Comparison of ENCODE assay signal across 9 mouse cellular contexts in the genomic region with DNA sequence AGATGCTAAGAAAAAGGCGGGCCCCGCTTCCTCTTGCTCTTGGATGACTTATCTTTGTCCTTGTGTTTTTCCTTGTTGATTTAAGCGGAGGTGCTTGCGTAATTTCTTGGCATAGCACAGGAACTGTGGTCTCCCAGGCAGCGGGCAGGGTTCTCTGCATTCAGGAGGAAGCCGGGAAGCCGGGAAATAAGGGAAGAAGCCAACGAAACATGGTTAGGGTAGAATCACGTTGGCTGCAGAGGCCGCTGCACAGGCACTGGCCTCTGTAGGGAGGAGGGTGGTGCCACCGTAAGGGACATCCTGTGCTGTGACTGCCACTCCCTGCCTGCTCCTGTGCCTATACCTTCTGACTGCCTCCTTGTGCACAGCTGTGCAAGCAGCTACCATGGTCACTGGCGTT. TPM values are rescaled to one million over a fixed set of nuclear protein-coding genes. Genes with fewer than 3 reads are reported as not detected.
A peak's percentile ranks its signal among the peaks of the same experiment; 100 is the strongest.
DNase-seq lines count a peak whose midpoint lies in the region; ATAC-seq lines count a peak whose summit lies in the region.
"Had no signal": no experiment of that assay in that cellular context is flagged by ENCODE, and none has a peak within 500 bp of the region (broad histone marks: within the 10 kb centered on the region; RNA-seq: fewer than 3 reads in every experiment).

No protein-coding gene starts in this region.

- H3K27ac ChIP-seq in heart, embryonic 15.5 days: peak overlapping the region; percentile 46
- H3K27ac ChIP-seq in liver, embryonic 13.5 days: no peak overlapping the region
- H3K27ac ChIP-seq in stomach, embryonic 15.5 days: peak overlapping the region; percentile 63
- H3K27ac ChIP-seq: limb, embryonic 13.5 days had no signal

- H3K4me2 ChIP-seq in heart, embryonic 15.5 days: 0 out of 2 replicates have a peak overlapping the region, but pooled peaks have one; percentile 6
- H3K4me2 ChIP-seq in liver, embryonic 13.5 days: no peak overlapping the region
- H3K4me2 ChIP-seq in stomach, embryonic 15.5 days: 0 out of 2 replicates have a peak overlapping the region, but pooled peaks have one; percentile 3
- H3K4me2 ChIP-seq: limb, embryonic 13.5 days had no signal

- ATAC-seq in heart, embryonic 15.5 days (replicated peaks; ENCODE audit: insufficient number of reproducible peaks, insufficient read depth, low FRiP score, low read depth): no peak; the same call in 1 of the 2 replicates
- 0 out of 2 replicates have a peak, but pooled peaks have one; percentile 19 for ATAC-seq in liver, embryonic 13.5 days (ENCODE audit: low read depth)
- peak; percentile 67 for ATAC-seq in stomach, embryonic 15.5 days (ENCODE audit: insufficient read depth, low FRiP score, low read depth)
- ATAC-seq in erythroid progenitor cell, adult 5-6 weeks (replicated peaks; ENCODE audit: low FRiP score, poor library complexity, severe bottlenecking): no peak

- no peaks in the 10 kb centered on the region for H3K36me3 ChIP-seq in heart, embryonic 15.5 days
- H3K36me3 ChIP-seq in liver, embryonic 13.5 days: no peaks in the 10 kb centered on the region
- H3K36me3 ChIP-seq in stomach, embryonic 15.5 days: no peaks in the 10 kb centered on the region
- H3K36me3 ChIP-seq: limb, embryonic 13.5 days had no signal

- peaks cover 12% of the 10 kb centered on the region for H3K4me1 ChIP-seq in heart, embryonic 15.5 days (replicated peaks)
- peaks cover 15% of the 10 kb centered on the region for H3K4me1 ChIP-seq in liver, embryonic 13.5 days (replicated peaks)
- peaks cover 14% of the 10 kb centered on the region for H3K4me1 ChIP-seq in stomach, embryonic 15.5 days

- H3K9me3 ChIP-seq in heart, embryonic 15.5 days (replicated peaks): no peaks in the 10 kb centered on the region
- no peaks in the 10 kb centered on the region for H3K9me3 ChIP-seq in liver, embryonic 13.5 days (replicated peaks)
- H3K9me3 ChIP-seq in stomach, embryonic 15.5 days: no peaks in the 10 kb centered on the region
- H3K9me3 ChIP-seq: limb, embryonic 13.5 days had no signal

- DNase-seq in ovary, adult 18-20 months (ENCODE audit: low spot score): peak; percentile 71
- DNase-seq in ovary, postnatal 10 days (ENCODE audit: low spot score): no peak
- DNase-seq in liver, embryonic 13.5 days: no peak
- no peak for DNase-seq in frontal cortex, postnatal 14 days (ENCODE audit: low spot score in 2 of 2)
- no peak for DNase-seq in embryo, embryonic 10.5 days (ENCODE audit: low spot score)

- H3K9ac ChIP-seq in heart, embryonic 15.5 days: no peak overlapping the region
- no peak overlapping the region for H3K9ac ChIP-seq in liver, embryonic 13.5 days
- H3K9ac ChIP-seq in stomach, embryonic 15.5 days: no peak overlapping the region
- H3K9ac ChIP-seq: limb, embryonic 13.5 days had no signal

- WGBS in heart, embryonic 15.5 days: 51% methylated on average over 12 of the region's 12 CpGs
- WGBS in liver, embryonic 13.5 days (ENCODE audit: insufficient replicate concordance): 37% methylated on average over 12 of the region's 12 CpGs
- 43% methylated on average over 12 of the region's 12 CpGs for WGBS in stomach, embryonic 15.5 days

- no peaks in the 10 kb centered on the region for H3K27me3 ChIP-seq in heart, embryonic 15.5 days
- H3K27me3 ChIP-seq in liver, embryonic 13.5 days: peaks cover 22% of the 10 kb centered on the region; the same call in 1 of the 2 replicates
- no peaks in the 10 kb centered on the region for H3K27me3 ChIP-seq in stomach, embryonic 15.5 days (replicated peaks)
- H3K27me3 ChIP-seq: limb, embryonic 13.5 days had no signal

- H3K4me3 ChIP-seq in heart, embryonic 15.5 days: no peak overlapping the region
- H3K4me3 ChIP-seq in liver, embryonic 13.5 days (replicated peaks): no peak overlapping the region
- no peak overlapping the region for H3K4me3 ChIP-seq in stomach, embryonic 15.5 days (replicated peaks)
- H3K4me3 ChIP-seq: limb, embryonic 13.5 days had no signal

RNA-seq across cellular contexts. Expression of gene Atp2c2, which starts 15.4 kb away (rescaled TPM):
- polyA plus RNA-seq in heart, embryonic 15.5 days (2015; fragmentation: Nextera tagmentation; extraction: Ambion mirVana): 0.13 and 0.42 TPM in 2 replicates
- polyA plus RNA-seq in liver, embryonic 13.5 days (2015; fragmentation: Nextera tagmentation; extraction: Ambion mirVana): 0.07 and 0.20 TPM in 2 replicates
- polyA plus RNA-seq in stomach, embryonic 15.5 days (2015; fragmentation: Nextera tagmentation; extraction: Ambion mirVana): 5.3 TPM in 2 replicates
- not detected in 2 replicates for total RNA-seq in erythroid progenitor cell, adult 5-6 weeks (2015; ENCODE audit: low replicate concordance)
- total RNA-seq in erythroid progenitor cell, adult 5-6 weeks (2017; ENCODE audit: low replicate concordance): not detected in 2 replicates

RNA-seq across cellular contexts. Expression of gene Wfdc1, which starts 49.1 kb away (rescaled TPM):
- 5.9 and 6.2 TPM in 2 replicates for polyA plus RNA-seq in heart, embryonic 15.5 days (2015; fragmentation: Nextera tagmentation; extraction: Ambion mirVana)
- polyA plus RNA-seq in liver, embryonic 13.5 days (2015; fragmentation: Nextera tagmentation; extraction: Ambion mirVana): 1.2 and 1.3 TPM in 2 replicates
- polyA plus RNA-seq in stomach, embryonic 15.5 days (2015; fragmentation: Nextera tagmentation; extraction: Ambion mirVana): 18.5 and 21.8 TPM in 2 replicates
- total RNA-seq in erythroid progenitor cell, adult 5-6 weeks (2015; ENCODE audit: low replicate concordance): not detected in 2 replicates
- total RNA-seq in erythroid progenitor cell, adult 5-6 weeks (2017; ENCODE audit: low replicate concordance): not detected in 2 replicates

Comparison
In these comparisons a context has a peak if more than half of its experiments do, and no peak if none do; other contexts are left out.
1. ATAC-seq: peak in liver, embryonic 13.5 days (single experiment) and stomach, embryonic 15.5 days (single experiment); none in heart, embryonic 15.5 days (single experiment) and erythroid progenitor cell, adult 5-6 weeks (single experiment).